Mouse (Mus musculus) ES-Bruce4 (cell line): Measurements from ENCODE around the gene Nobox.

Experiments used
- CTCF ChIP-seq: IDR thresholded peaks from one replicate; pipeline ENCODE4 v1.8.1; 2011; ENCODE audit warnings: low read depth, low read length
- EP300 ChIP-seq: IDR thresholded peaks from 2 replicates; pipeline ENCODE4 v1.6.1; 2011; ENCODE audit warnings: low read depth, low read length; ENCODE audit not compliant: insufficient read depth
- POLR2A ChIP-seq: IDR thresholded peaks from one replicate; pipeline ENCODE4 v1.8.1; 2011; ENCODE audit warnings: low read length; ENCODE audit not compliant: insufficient read depth

DNA sequence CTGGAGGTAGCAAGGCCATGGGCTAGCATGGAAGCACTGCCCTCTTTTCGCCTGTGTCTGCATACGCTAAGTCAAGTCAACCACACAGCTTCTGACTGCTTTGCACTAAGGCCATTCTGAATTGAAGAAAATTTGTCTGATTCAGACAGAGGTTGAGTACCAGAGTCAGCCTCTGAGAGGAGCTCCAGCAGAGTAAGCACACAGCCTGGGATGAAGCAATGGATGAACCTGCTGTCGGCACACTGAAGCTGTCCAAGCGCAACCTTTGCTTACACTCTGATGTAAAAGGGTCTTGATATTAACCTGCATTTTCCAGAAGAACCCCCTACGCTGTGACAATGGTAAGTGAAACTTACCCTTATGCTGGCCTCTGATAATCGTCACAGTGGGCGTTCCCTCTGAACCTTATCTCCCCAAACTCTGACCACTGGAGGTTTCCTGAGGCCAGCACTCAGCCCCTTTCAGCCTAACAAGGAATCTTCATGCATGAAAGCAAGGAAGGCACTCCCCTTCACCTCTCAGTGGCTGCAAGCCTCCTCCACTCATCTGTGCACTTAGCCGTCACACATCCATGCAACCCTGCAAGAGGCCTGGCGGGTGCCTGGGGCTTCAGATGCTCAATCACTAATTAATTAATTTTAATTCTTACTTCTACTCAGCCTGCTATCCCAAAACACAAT lies 45.3 kb upstream of the Nobox start:
- TF ChIP-seq CTCF (no peak), EP300 (no peak), POLR2A (no peak)
